Mouse (Mus musculus) ovary, postnatal 14 days (tissue): ENCODE results near the gene 4930447C04Rik.

ENCODE experiments used
- DNase-seq: peaks from one replicate; pipeline ENCODE4 v3.0.0; 2022; ENCODE audit warnings: low spot score

The 4930447C04Rik gene

DNA sequence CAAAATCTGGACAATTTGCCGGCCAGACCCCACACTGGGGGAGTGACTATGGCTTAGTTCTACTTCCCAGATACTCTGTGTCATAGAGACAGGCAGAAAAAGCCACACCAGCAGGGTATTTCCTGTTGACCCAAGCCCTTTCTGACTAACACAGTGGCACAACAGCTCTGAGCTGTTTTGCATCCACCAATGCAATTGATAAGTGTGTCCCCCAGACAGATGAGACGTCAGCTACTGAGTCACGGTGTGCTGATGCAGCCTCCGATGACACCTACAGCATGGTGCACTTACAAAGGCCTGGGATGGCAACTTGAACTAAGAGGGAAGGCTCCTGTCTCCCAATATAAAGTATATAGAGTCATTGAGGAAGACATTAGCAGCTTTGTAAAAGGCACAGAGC, 103.3 kb downstream of the 4930447C04Rik start:
- no peak for DNase-seq

DNA sequence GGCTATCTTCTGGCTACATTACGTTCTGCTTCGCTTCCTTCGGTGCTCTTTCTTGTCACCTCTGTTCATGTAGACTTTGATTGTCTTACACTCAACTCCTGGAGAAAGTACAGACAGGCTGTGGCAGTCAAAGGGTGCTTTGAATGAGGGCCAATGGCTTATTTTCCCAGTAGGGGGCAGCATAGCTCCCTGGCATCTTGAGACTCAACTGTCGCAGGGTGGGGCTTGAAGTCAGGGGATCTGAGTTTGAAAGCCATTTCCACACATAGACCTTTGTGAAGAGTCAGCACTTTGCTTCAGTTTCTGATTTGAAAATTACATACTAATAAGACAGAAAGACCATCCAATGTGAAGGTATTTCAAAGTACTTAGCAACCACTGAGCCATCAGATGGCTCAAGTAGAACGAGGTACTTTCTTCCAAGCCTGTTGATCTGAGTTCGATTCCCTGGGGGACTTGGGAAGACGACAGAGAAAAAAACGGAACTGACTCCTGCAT, 105.0 kb downstream of the 4930447C04Rik start:
- no peak for DNase-seq

- no peak for DNase-seq
Observed at GRCm38 (mm10) chr12:72834773-72835517, 105.6 kb downstream of the 4930447C04Rik start.

DNA sequence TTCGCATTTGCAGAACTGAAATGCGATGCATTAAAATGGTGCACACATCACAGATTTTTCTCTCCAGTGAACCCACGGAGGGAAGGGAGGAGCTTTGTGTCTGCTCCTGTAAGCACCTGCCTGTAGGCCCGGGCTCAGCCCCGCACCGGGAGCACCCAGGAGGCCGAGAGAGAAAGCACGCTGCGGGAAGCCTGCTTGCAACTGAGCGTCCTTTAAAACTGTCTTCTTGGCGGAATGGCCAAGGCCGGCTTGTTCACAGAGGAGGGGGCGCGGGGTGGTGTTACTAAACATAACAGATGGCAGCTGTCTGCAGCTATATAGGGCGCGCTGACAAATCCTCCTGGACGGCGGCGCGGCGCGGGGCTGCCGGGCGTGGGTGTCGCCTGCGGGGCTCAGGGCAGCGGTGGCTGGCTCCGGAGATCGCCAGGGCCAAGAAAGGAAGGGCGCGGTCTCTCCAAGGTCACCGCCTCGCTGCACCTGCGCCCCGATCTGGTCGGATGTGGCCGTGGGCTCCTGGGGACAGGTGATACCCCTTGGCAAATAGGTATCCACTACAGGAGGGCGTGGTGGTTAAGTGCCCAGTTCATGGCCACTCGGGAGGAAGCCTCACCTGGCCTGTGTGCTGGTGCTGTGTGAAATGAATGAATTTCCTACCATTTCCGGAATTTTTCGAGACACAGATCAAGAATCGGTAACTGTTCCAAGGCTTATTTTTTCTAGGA, 108.7 kb downstream of the 4930447C04Rik start:
- DNase-seq = no peak
